Mouse (Mus musculus): Measurements from ENCODE around the gene Rpl31.

DNA sequence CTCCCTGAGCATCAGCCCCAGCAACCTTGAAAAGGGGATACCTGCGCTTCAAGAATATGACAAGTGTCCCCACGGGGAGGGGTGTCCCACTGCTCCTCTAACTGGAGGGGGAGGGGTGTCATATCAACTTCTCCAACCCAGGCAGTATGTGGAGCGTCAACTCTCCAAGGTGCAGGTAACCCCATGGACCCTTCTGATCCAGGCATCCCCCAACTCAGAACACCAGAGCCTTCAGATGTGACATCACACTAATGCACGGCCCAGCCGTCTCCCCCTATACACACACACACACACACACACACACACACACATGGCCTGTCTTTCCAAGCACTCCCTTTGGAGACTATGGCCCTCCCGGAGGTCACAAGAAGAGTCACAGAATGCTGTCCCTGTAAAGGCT lies 24.0 kb downstream of the Rpl31 start:
- TF ChIP-seq CTCF (IDR thresholded peaks at IDR 0.05; ENCODE audit: borderline replicate concordance, extremely low read depth, insufficient read depth, insufficient read length) = no peak
- no peak for TF ChIP-seq POLR2A (IDR thresholded peaks at IDR 0.05; ENCODE audit: borderline replicate concordance, extremely low read depth, insufficient read depth, insufficient read length, poor library complexity, severe bottlenecking)
